ENCODE assay signal across 8 mouse cellular contexts in the genomic region with DNA sequence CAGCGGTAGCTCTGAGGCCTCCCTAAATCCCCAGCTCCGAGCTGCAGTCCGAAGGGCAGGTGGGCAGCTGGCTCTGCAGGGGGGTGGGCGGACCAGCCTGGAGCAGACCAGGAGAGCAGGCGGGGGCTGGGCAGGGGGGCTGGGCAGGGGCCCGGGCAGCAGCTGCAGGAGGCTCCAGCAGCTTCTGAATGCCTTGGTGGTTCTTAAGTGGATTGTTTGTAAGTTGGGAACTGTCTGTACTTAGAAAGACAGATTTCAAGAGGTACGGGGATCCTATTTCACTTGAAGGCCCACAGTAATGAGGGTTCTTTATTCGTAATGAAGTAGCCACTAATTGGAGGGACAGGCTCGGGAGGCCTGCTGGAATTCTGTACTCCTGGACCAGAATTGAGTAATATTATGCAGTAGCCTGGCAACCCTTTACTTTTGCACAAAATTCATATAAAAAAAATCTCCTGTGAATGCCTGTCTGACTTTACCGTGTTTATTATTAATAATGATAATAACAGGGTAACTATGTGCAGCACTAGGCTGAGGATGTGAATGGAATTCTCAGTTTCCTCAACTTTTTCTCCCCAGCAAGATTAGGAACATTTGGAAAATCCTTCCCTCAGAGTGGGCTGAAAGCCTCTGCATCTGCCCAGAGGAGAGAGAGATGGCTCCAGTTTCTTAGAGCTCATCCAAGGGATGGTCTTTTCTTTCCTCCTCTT.
DNase-seq lines count a peak whose midpoint lies in the region; ATAC-seq and TF ChIP-seq lines count a peak whose summit lies in the region.

No protein-coding gene starts in this region.

- no peak overlapping the region for H3K27ac ChIP-seq in heart, adult 2 months
- H3K27ac ChIP-seq in midbrain, embryonic 11.5 days (ENCODE audit: low read depth, low read length): peak overlapping the region; percentile 64; the same call in 1 of the 2 replicates
- no peak overlapping the region for H3K27ac ChIP-seq in midbrain, embryonic 16.5 days (ENCODE audit: low read length)
- peak overlapping the region; percentile 86 for H3K27ac ChIP-seq in stomach, embryonic 16.5 days (ENCODE audit: low read length)

- H3K27me3 ChIP-seq in heart, adult 2 months (ENCODE audit: control insufficient read depth, insufficient read depth, low read length): no peaks in the 10 kb centered on the region
- H3K27me3 ChIP-seq in midbrain, embryonic 11.5 days (ENCODE audit: control insufficient read depth, insufficient read depth, low read length): no peaks in the 10 kb centered on the region
- no peaks in the 10 kb centered on the region for H3K27me3 ChIP-seq in midbrain, embryonic 16.5 days (ENCODE audit: control insufficient read depth, insufficient read depth, low read depth, low read length)
- H3K27me3 ChIP-seq in stomach, embryonic 16.5 days (ENCODE audit: control insufficient read depth, insufficient read depth, low read length): no peaks in the 10 kb centered on the region

- 84% methylated on average over 10 of the region's 10 CpGs for WGBS in heart, adult 2 months
- 9% methylated on average over 10 of the region's 10 CpGs for WGBS in midbrain, embryonic 11.5 days
- 12% methylated on average over 10 of the region's 10 CpGs for WGBS in midbrain, embryonic 16.5 days
- 22% methylated on average over 10 of the region's 10 CpGs for WGBS in stomach, embryonic 16.5 days

- H3K4me2 ChIP-seq in midbrain, embryonic 11.5 days: no peak overlapping the region
- H3K4me2 ChIP-seq in midbrain, embryonic 16.5 days (ENCODE audit: low read length): no peak overlapping the region
- peak overlapping the region; percentile 23; the same call in 1 of the 2 replicates for H3K4me2 ChIP-seq in stomach, embryonic 16.5 days (ENCODE audit: low read depth, low read length)

- no peak overlapping the region for H3K4me3 ChIP-seq in heart, adult 2 months
- H3K4me3 ChIP-seq in midbrain, embryonic 11.5 days (ENCODE audit: low read depth, low read length): no peak overlapping the region
- no peak overlapping the region for H3K4me3 ChIP-seq in midbrain, embryonic 16.5 days (ENCODE audit: low read depth, low read length)
- no peak overlapping the region for H3K4me3 ChIP-seq in stomach, embryonic 16.5 days (replicated peaks; ENCODE audit: low read length)

- DNase-seq in heart, adult 11 months: peak; percentile 85
- no peak for DNase-seq in heart, adult 2 months
- peak; percentile 86 for DNase-seq in midbrain, embryonic 11.5 days (ENCODE audit: low spot score, missing footprints)
- peak; percentile 42 to 60 for DNase-seq in kidney, postnatal 4 days
- no peak for DNase-seq in spleen, postnatal 14 days (ENCODE audit: low spot score in 2 of 2)
- DNase-seq in right cerebral cortex, postnatal 14 days: no peak

- no peak for TF ChIP-seq CTCF in heart, adult 2 months (IDR thresholded peaks at IDR 0.05)

- H3K4me1 ChIP-seq in heart, adult 2 months (ENCODE audit: control insufficient read depth, insufficient read depth, low read length): no peaks in the 10 kb centered on the region
- peaks cover 14% of the 10 kb centered on the region for H3K4me1 ChIP-seq in midbrain, embryonic 11.5 days (ENCODE audit: control insufficient read depth, insufficient read depth, low read length)
- 0 out of 2 replicates have a peak, but pooled peaks cover 3% of the 10 kb centered on the region for H3K4me1 ChIP-seq in midbrain, embryonic 16.5 days (ENCODE audit: control insufficient read depth, insufficient read depth, low read length)
- peaks cover 11% of the 10 kb centered on the region for H3K4me1 ChIP-seq in stomach, embryonic 16.5 days (ENCODE audit: control insufficient read depth, insufficient read depth, low read length)

- intact Hi-C loops in heart, adult 2 months (cut with DNase I): loop anchor here (5.0 to 10.0 kb wide), 2 partner anchors 187 to 419 kb away; partner anchors contain the start of gene Glcci1

- peak; percentile 95 for ATAC-seq in midbrain, embryonic 11.5 days (ENCODE audit: low FRiP score)
- no peak for ATAC-seq in midbrain, embryonic 16.5 days
- ATAC-seq in stomach, embryonic 16.5 days (ENCODE audit: insufficient read depth, low FRiP score): peak; percentile 54; the same call in 1 of the 2 replicates

- TF ChIP-seq POLR2A in heart, adult 2 months (IDR thresholded peaks at IDR 0.05; ENCODE audit: insufficient read depth, low read depth, low read length): no peak

- no peaks in the 10 kb centered on the region for H3K9me3 ChIP-seq in midbrain, embryonic 11.5 days (ENCODE audit: control insufficient read depth, low read length)
- H3K9me3 ChIP-seq in midbrain, embryonic 16.5 days (replicated peaks; ENCODE audit: control insufficient read depth, low read length, poor library complexity, severe bottlenecking): no peaks in the 10 kb centered on the region
- H3K9me3 ChIP-seq in stomach, embryonic 16.5 days (replicated peaks; ENCODE audit: control insufficient read depth, low read length): no peaks in the 10 kb centered on the region

- no peak overlapping the region for H3K9ac ChIP-seq in heart, adult 2 months (ENCODE audit: low read depth, low read length)
- H3K9ac ChIP-seq in midbrain, embryonic 11.5 days (ENCODE audit: low read length): no peak overlapping the region
- no peak overlapping the region for H3K9ac ChIP-seq in midbrain, embryonic 16.5 days (ENCODE audit: low read depth, low read length)
- 0 out of 2 replicates have a peak overlapping the region, but pooled peaks have one; percentile 46 for H3K9ac ChIP-seq in stomach, embryonic 16.5 days (ENCODE audit: low read length)

- no peak for TF ChIP-seq EP300 in heart, adult 2 months (IDR thresholded peaks at IDR 0.05; ENCODE audit: insufficient read depth, low read depth, low read length)

- no peaks in the 10 kb centered on the region for H3K36me3 ChIP-seq in heart, adult 2 months (ENCODE audit: control insufficient read depth, insufficient read depth, low read length)
- H3K36me3 ChIP-seq in midbrain, embryonic 11.5 days (ENCODE audit: control insufficient read depth, insufficient read depth, low read length): no peaks in the 10 kb centered on the region
- no peaks in the 10 kb centered on the region for H3K36me3 ChIP-seq in midbrain, embryonic 16.5 days (ENCODE audit: control insufficient read depth, insufficient read depth, low read length)
- no peaks in the 10 kb centered on the region for H3K36me3 ChIP-seq in stomach, embryonic 16.5 days (ENCODE audit: control insufficient read depth, insufficient read depth, low read length)

- no peaks in the 10 kb centered on the region for H3K79me2 ChIP-seq in heart, adult 2 months (replicated peaks; ENCODE audit: control insufficient read depth, insufficient read depth, low read length)

Comparison
In these comparisons a context has a peak if more than half of its experiments do, and no peak if none do; other contexts are left out.
1. DNase-seq: peak in heart, adult 11 months (single experiment), midbrain, embryonic 11.5 days (single experiment) and kidney, postnatal 4 days (2 of 2); none in heart, adult 2 months (0 of 2), spleen, postnatal 14 days (0 of 2) and right cerebral cortex, postnatal 14 days (single experiment).
2. H3K27ac ChIP-seq: peak in midbrain, embryonic 11.5 days (single experiment) and stomach, embryonic 16.5 days (single experiment); none in heart, adult 2 months (single experiment) and midbrain, embryonic 16.5 days (single experiment).